Mouse (Mus musculus) olfactory bulb, adult 2 months (tissue): ENCODE results near the gene Mrps10.

ENCODE experiments used
- CTCF ChIP-seq: fragments of 200-500 bp; IDR thresholded peaks from 2 replicates; pipeline ENCODE4 v1.5.1; 2012; ENCODE audit warnings: low read depth, mild to moderate bottlenecking, low read length, moderate library complexity; ENCODE audit not compliant: insufficient read depth
- POLR2A ChIP-seq: fragments of 200-500 bp; IDR thresholded peaks from 2 replicates; pipeline ENCODE4 v1.6.1; 2012; ENCODE audit warnings: mild to moderate bottlenecking, low read depth, low read length, moderate library complexity; ENCODE audit not compliant: insufficient read depth

GRCm38 (mm10) chr17:47407717-47408557, 39.2 kb downstream of the Mrps10 start:
- TF ChIP-seq POLR2A: no peak
- TF ChIP-seq CTCF: no peak
